In genomic region chr1:191719326-191719725, GRCm38 (mm10) we compare ENCODE assay signal across 8 mouse cellular contexts. TPM values are rescaled to one million over a fixed set of nuclear protein-coding genes. Genes with fewer than 3 reads are reported as not detected.
DNase-seq lines count a peak whose midpoint lies in the region; ATAC-seq and TF ChIP-seq lines count a peak whose summit lies in the region.

No protein-coding gene starts in this region.

- no peak for DNase-seq in heart, embryonic 10.5 days (ENCODE audit: low spot score)
- DNase-seq in heart, postnatal 25 days (ENCODE audit: low spot score): no peak
- DNase-seq in 3T3-L1 (ENCODE audit: low read depth, low spot score): peak; percentile 37
- DNase-seq in layer of hippocampus, adult 2 months (ENCODE audit: low spot score in 2 of 2): no peak
- DNase-seq in adrenal gland, postnatal 14 days: no peak
- DNase-seq in gastrocnemius, postnatal 4 days (ENCODE audit: low spot score in 2 of 2): no peak

- no peak for TF ChIP-seq CTCF in layer of hippocampus, adult 2 months (conservative IDR thresholded peaks at IDR 0.05)

- H3K9ac ChIP-seq in embryonic facial prominence, embryonic 12.5 days: peak overlapping the region; percentile 97
- peak overlapping the region; percentile 97 for H3K9ac ChIP-seq in neural tube, embryonic 15.5 days (replicated peaks)

- H3K27me3 ChIP-seq in heart, embryonic 10.5 days (ENCODE audit: insufficient read depth, poor library complexity, severe bottlenecking): no peaks in the 10 kb centered on the region
- H3K27me3 ChIP-seq in embryonic facial prominence, embryonic 12.5 days: no peaks in the 10 kb centered on the region
- no peaks in the 10 kb centered on the region for H3K27me3 ChIP-seq in neural tube, embryonic 15.5 days (replicated peaks)

- 14% methylated on average over 11 of the region's 11 CpGs for WGBS in heart, embryonic 10.5 days
- 10% methylated on average over 11 of the region's 11 CpGs for WGBS in embryonic facial prominence, embryonic 12.5 days
- 9% methylated on average over 11 of the region's 11 CpGs for WGBS in neural tube, embryonic 15.5 days

- H3K4me2 ChIP-seq in embryonic facial prominence, embryonic 12.5 days (replicated peaks): peak overlapping the region; percentile 85
- H3K4me2 ChIP-seq in neural tube, embryonic 15.5 days: peak overlapping the region; percentile 79

- no peak for ATAC-seq in embryonic facial prominence, embryonic 12.5 days (ENCODE audit: insufficient number of reproducible peaks, insufficient read depth, low FRiP score, low TSS enrichment)
- ATAC-seq in neural tube, embryonic 15.5 days (ENCODE audit: low FRiP score): 0 out of 2 replicates have a peak, but pooled peaks have one; percentile 14

- intact Hi-C loops in heart, postnatal 25 days (cut with DNase I): loop anchor here (5.0 to 10.0 kb wide), 4 partner anchors 43 to 395 kb away; partner anchors contain the start of genes Slc30a1 and Tmem206

- peak overlapping the region; percentile 89 for H3K4me3 ChIP-seq in heart, embryonic 10.5 days
- H3K4me3 ChIP-seq in embryonic facial prominence, embryonic 12.5 days: peak overlapping the region; percentile 93
- H3K4me3 ChIP-seq in layer of hippocampus, adult 2 months: peak overlapping the region; percentile 64
- H3K4me3 ChIP-seq in neural tube, embryonic 15.5 days (replicated peaks): peak overlapping the region; percentile 91

- H3K4me1 ChIP-seq in heart, embryonic 10.5 days: peaks cover 29% of the 10 kb centered on the region
- H3K4me1 ChIP-seq in embryonic facial prominence, embryonic 12.5 days: peaks cover 19% of the 10 kb centered on the region; the same call in 1 of the 2 replicates
- H3K4me1 ChIP-seq in neural tube, embryonic 15.5 days: peaks cover 32% of the 10 kb centered on the region

- H3K27ac ChIP-seq in heart, embryonic 10.5 days: peak overlapping the region; percentile 97
- peak overlapping the region; percentile 95 for H3K27ac ChIP-seq in embryonic facial prominence, embryonic 12.5 days
- H3K27ac ChIP-seq in layer of hippocampus, adult 2 months: peak overlapping the region; percentile 97
- H3K27ac ChIP-seq in neural tube, embryonic 15.5 days (replicated peaks): peak overlapping the region; percentile 92

- peaks cover 14% of the 10 kb centered on the region for H3K36me3 ChIP-seq in heart, embryonic 10.5 days
- H3K36me3 ChIP-seq in embryonic facial prominence, embryonic 12.5 days: peaks cover 21% of the 10 kb centered on the region
- H3K36me3 ChIP-seq in neural tube, embryonic 15.5 days: peaks cover 13% of the 10 kb centered on the region

- H3K9me3 ChIP-seq in heart, embryonic 10.5 days: no peaks in the 10 kb centered on the region
- no peaks in the 10 kb centered on the region for H3K9me3 ChIP-seq in embryonic facial prominence, embryonic 12.5 days
- H3K9me3 ChIP-seq in neural tube, embryonic 15.5 days (replicated peaks): no peaks in the 10 kb centered on the region

RNA-seq across cellular contexts. Expression of gene Lpgat1, which starts 1.7 kb away (rescaled TPM):
- 25.7 and 46.0 TPM in 2 replicates for polyA plus RNA-seq in heart, embryonic 10.5 days (2016; fragmentation: Nextera tagmentation; extraction: Ambion mirVana)
- total RNA-seq in heart, postnatal 25 days (2021): 10 to 100 TPM; 88.1 to 99.8 TPM
- 37.2 and 40.3 TPM in 2 replicates for polyA plus RNA-seq in embryonic facial prominence, embryonic 12.5 days (2016; fragmentation: Nextera tagmentation; extraction: Ambion mirVana)
- total RNA-seq in layer of hippocampus, adult 2 months (2021): 100 to 1,000 TPM; 128 to 129 TPM
- 31.2 and 37.3 TPM in 2 replicates for polyA plus RNA-seq in neural tube, embryonic 15.5 days (2015; fragmentation: Nextera tagmentation; extraction: Ambion mirVana)
- total RNA-seq in adrenal gland, postnatal 14 days (2021): 59.3 and 59.7 TPM in 2 replicates
- total RNA-seq in gastrocnemius, postnatal 4 days (2021): 10 to 100 TPM; 41.2 to 48.3 TPM
